Mouse (Mus musculus) heart, embryonic 15.5 days (tissue): ENCODE results near the gene Rbbp8nl. TPM values are rescaled to one million over a fixed set of nuclear protein-coding genes. Genes with fewer than 3 reads are reported as not detected.

Source experiments
- ATAC-seq: fragments of 200-750 bp; cut with Nextera tagmentation; replicated peaks from 2 replicates; pipeline ENCODE4 v1.8.0; 2017; ENCODE audit warnings: low read depth, moderate TSS enrichment; ENCODE audit not compliant: insufficient number of reproducible peaks, insufficient read depth, low FRiP score
- H3K27ac ChIP-seq: fragments of 300-500 bp; sonication (generic); 2 replicates; pipeline ENCODE4 v1.5.1; 2015; ENCODE audit warnings: mild to moderate bottlenecking, inconsistent platforms
- H3K27me3 ChIP-seq: fragments of 300-500 bp; sonication (generic); 2 replicates; pipeline ENCODE4 v1.6.1; 2015; ENCODE audit warnings: inconsistent platforms
- H3K36me3 ChIP-seq: fragments of 300-500 bp; sonication (generic); 2 replicates; pipeline ENCODE4 v1.6.1; 2015; ENCODE audit warnings: mild to moderate bottlenecking, inconsistent platforms
- H3K4me1 ChIP-seq: fragments of 300-500 bp; sonication (generic); replicated peaks from 2 replicates; pipeline ENCODE4 v1.6.1; 2015; ENCODE audit warnings: inconsistent platforms
- H3K4me2 ChIP-seq: fragments of 300-500 bp; sonication (generic); 2 replicates; pipeline ENCODE4 v1.6.1; 2015; ENCODE audit warnings: inconsistent platforms, mild to moderate bottlenecking, moderate library complexity
- H3K4me3 ChIP-seq: fragments of 300-500 bp; sonication (generic); 2 replicates; pipeline ENCODE4 v1.5.1; 2015; ENCODE audit warnings: mild to moderate bottlenecking, inconsistent platforms
- H3K9ac ChIP-seq: fragments of 300-500 bp; sonication (generic); 2 replicates; pipeline ENCODE4 v1.6.1; 2015; ENCODE audit warnings: mild to moderate bottlenecking, inconsistent platforms
- H3K9me3 ChIP-seq: fragments of 300-500 bp; sonication (generic); replicated peaks from 2 replicates; pipeline ENCODE4 v1.6.1; 2016; ENCODE audit warnings: inconsistent platforms
- WGBS: fragments of 180-500 bp; shearing (Covaris S2); methylation state at CpG from one replicate; pipeline ENCODE4 v1.1.7; 2015; ENCODE audit warnings: mixed read lengths; 5-methylcytosine and 5-hydroxymethylcytosine counted together
- polyA plus RNA-seq: library from polyadenylated mRNA; unstranded; fragments of >200 nt; fragmentation: Nextera tagmentation; extraction: Ambion mirVana; gene quantifications from 2 replicates; pipeline ENCODE4 v1.2.1, GENCODE M21; 2015

Gene Rbbp8nl
- polyA plus RNA-seq, 1 experiment from 2014 or later, result 0.06 TPM

DNA sequence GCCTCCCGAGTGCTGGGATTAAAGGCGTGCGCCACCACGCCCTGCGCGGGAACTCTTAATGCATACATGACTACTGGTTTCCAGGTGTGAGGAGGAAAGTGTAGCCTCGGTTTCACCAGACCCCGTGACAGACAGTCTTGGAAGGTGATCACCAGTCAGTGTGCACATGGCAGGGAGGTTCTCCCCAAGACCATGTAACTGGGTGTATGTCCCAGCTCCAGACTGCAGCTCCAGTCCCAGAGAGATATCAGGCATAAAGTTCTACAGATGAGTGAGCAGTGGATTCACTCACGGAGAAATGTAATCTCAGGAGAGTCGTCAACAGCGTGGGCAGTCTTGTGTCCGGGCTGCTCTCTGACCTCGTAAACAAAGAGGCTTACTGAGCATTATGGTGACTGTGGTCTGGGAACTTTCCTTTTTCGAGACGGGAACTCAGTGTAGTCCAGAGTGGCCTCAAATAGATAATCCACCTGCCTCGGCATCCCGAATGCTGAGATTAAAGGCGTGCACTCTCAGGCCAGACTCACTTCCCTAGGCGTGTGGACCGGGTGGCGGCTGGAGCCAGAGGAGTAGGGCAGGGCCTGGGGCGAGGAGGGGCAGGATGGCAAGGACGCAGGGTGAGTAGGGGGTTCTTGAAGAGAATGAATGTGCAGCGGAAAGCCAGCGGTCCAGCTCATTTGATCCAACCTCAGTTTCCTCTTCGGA is 33.2 kb downstream of the Rbbp8nl start:
- Histone ChIP-seq H3K9me3 (no peaks in the 10 kb centered on the region), H3K36me3 (peaks cover 31% of the 10 kb centered on the region), H3K27me3 (no peaks in the 10 kb centered on the region), H3K4me3 (peak overlapping the region; percentile 81), H3K4me2 (peak overlapping the region; percentile 77), H3K27ac (peak overlapping the region; percentile 92), H3K4me1 (peaks cover 19% of the 10 kb centered on the region), H3K9ac (peak overlapping the region; percentile 67)
- peak; percentile 63 for ATAC-seq
- WGBS, result 23% methylated on average over 26 of the region's 26 CpGs

GRCm38 (mm10) chr2:180255701-180256100 is 34.0 kb downstream of the Rbbp8nl start:
- peak overlapping the region; percentile 81 for H3K4me3 ChIP-seq
- no peak overlapping the region for H3K9ac ChIP-seq
- H3K4me1 ChIP-seq, result peaks cover 21% of the 10 kb centered on the region
- no peaks in the 10 kb centered on the region for H3K27me3 ChIP-seq
- 87% methylated on average over 9 of the region's 9 CpGs for WGBS
- peak overlapping the region; percentile 77 for H3K4me2 ChIP-seq
- H3K27ac ChIP-seq, result peak overlapping the region; percentile 92
- peaks cover 24% of the 10 kb centered on the region for H3K36me3 ChIP-seq
- H3K9me3 ChIP-seq, result no peaks in the 10 kb centered on the region
- no peak for ATAC-seq

- no peak overlapping the region for H3K27ac ChIP-seq
- no peak overlapping the region for H3K4me2 ChIP-seq
- no peaks in the 10 kb centered on the region for H3K9me3 ChIP-seq
- H3K27me3 ChIP-seq, result no peaks in the 10 kb centered on the region
- no peak overlapping the region for H3K9ac ChIP-seq
- H3K4me1 ChIP-seq, result peaks cover 21% of the 10 kb centered on the region
- peaks cover 14% of the 10 kb centered on the region; the same call in 1 of the 2 replicates for H3K36me3 ChIP-seq
- 89% methylated on average over 5 of the region's 5 CpGs for WGBS
- H3K4me3 ChIP-seq, result no peak overlapping the region
- no peak for ATAC-seq
These were observed 35.1 kb downstream of the Rbbp8nl start for GRCm38 (mm10) chr2:180254436-180255209.

GRCm38 (mm10) chr2:180251838-180252237 is 37.8 kb downstream of the Rbbp8nl start:
- Histone ChIP-seq H3K4me1 (peaks cover 16% of the 10 kb centered on the region), H3K4me3 (no peak overlapping the region), H3K9ac (no peak overlapping the region), H3K4me2 (no peak overlapping the region), H3K9me3 (no peaks in the 10 kb centered on the region), H3K27me3 (no peaks in the 10 kb centered on the region), H3K36me3 (no peaks in the 10 kb centered on the region), H3K27ac (no peak overlapping the region)
- no peak for ATAC-seq
- WGBS, result 50% methylated on average over 3 of the region's 3 CpGs

DNA sequence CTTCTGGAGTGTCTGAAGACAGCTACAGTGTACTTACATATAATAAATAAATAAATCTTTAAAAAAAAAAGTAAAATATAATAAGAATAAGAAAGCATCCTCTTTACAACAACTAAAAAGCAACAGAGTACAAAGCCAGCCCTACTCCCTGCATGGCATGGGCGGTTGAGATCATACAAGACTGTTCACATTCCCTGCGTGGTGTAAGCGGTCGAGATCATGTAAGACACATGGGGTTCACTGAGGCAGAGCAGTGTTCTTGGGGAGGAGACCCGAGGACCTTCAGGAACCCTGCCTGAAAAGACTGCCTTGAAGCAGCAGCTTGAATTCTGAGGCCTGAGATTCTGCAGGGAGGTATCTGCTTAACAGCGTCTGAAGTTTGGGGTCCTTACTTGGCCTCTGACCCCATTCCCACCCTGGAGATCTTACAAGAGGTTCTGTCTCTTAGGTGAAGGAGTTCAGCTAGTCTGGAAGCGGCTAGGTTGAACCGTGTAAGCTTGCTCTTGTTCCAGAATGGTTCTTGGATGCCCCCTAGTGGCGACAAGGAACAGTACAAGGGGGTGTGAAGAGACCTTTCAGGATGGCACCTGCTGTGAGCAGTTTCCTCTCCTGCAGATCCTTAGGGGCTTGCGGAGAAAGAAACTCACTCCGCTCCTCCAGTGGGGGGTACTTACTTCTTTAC is 38.6 kb downstream of the Rbbp8nl start:
- peak; percentile 76 for ATAC-seq
- H3K4me2 ChIP-seq, result no peak overlapping the region
- peaks cover 12% of the 10 kb centered on the region for H3K4me1 ChIP-seq
- H3K9ac ChIP-seq, result 0 out of 2 replicates have a peak overlapping the region, but pooled peaks have one; percentile 26
- H3K27ac ChIP-seq, result no peak overlapping the region
- no peaks in the 10 kb centered on the region for H3K36me3 ChIP-seq
- H3K4me3 ChIP-seq, result no peak overlapping the region
- 31% methylated on average over 11 of the region's 11 CpGs for WGBS
- H3K27me3 ChIP-seq, result no peaks in the 10 kb centered on the region
- no peaks in the 10 kb centered on the region for H3K9me3 ChIP-seq

DNA sequence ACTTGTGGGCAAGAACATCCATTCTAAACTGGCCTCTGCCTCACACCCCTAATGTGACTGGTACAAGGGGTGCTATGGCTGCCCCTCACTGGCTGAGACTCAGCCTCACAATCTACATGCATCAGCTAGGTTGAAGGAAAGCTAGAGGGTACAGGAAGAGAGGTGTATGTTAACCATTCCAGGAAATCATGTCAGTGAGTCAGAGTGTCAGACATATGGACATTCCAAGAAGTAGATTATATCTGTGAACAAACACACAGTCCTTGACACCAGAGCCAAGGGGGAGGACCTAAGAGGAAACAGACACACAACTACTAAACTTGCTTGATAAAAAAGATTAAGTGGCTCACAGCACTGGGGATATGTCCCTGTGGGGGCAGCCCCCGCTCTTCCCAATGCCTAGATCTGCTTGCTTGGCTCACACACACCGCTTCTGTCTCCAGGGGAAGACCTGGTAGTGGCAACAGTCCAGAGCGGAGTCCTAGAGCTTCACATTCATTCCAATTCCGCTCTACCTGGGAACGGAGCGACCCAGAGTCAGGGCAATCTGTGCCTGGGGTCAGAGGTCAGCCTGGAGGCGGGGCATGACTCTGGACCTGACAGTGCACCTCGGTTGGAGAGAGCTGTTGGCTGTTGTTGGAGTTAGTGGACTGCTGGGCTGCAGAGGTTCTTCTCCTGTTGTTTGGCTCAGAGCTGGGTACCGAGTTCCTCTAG is 40.6 kb downstream of the Rbbp8nl start:
- Histone ChIP-seq H3K9ac (no peak overlapping the region), H3K36me3 (no peaks in the 10 kb centered on the region), H3K27me3 (no peaks in the 10 kb centered on the region), H3K4me3 (no peak overlapping the region), H3K27ac (no peak overlapping the region), H3K4me1 (peaks cover 6% of the 10 kb centered on the region; the same call in 1 of the 2 replicates), H3K4me2 (no peak overlapping the region), H3K9me3 (no peaks in the 10 kb centered on the region)
- no peak for ATAC-seq
- 55% methylated on average over 9 of the region's 9 CpGs for WGBS

DNA sequence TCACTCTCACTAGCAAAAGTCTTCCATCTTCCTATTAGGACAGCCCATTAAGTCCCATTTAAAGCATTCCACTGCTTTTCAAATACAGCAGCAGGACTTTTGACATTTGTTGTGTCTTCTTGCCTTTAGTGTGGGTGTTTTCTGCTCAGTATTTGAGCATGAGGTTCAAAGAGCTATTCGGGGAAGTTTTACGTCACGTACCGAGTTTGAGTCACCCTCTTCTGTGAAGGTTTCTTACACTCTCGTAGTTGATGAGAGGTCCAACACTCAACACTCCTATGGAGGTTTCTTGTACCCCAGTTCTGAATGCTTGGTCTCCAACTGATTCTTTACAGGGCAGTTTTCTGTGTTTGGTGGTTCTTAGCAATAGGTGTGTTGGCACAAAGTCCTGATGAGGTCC is 41.8 kb downstream of the Rbbp8nl start:
- Histone ChIP-seq H3K4me1 (peaks cover 6% of the 10 kb centered on the region; the same call in 1 of the 2 replicates), H3K9ac (no peak overlapping the region), H3K27me3 (no peaks in the 10 kb centered on the region), H3K4me2 (no peak overlapping the region), H3K9me3 (no peaks in the 10 kb centered on the region), H3K27ac (no peak overlapping the region), H3K4me3 (no peak overlapping the region), H3K36me3 (no peaks in the 10 kb centered on the region)
- 91% methylated on average over 5 of the region's 5 CpGs for WGBS
- ATAC-seq, result no peak

- Histone ChIP-seq H3K27me3 (no peaks in the 10 kb centered on the region), H3K9ac (no peak overlapping the region), H3K27ac (no peak overlapping the region), H3K36me3 (no peaks in the 10 kb centered on the region), H3K9me3 (no peaks in the 10 kb centered on the region), H3K4me3 (no peak overlapping the region), H3K4me1 (no peaks in the 10 kb centered on the region), H3K4me2 (no peak overlapping the region)
- ATAC-seq, result no peak
- 84% methylated on average over 4 of the region's 4 CpGs for WGBS
These were observed 46.6 kb downstream of the Rbbp8nl start for GRCm38 (mm10) chr2:180243108-180243507.

DNA sequence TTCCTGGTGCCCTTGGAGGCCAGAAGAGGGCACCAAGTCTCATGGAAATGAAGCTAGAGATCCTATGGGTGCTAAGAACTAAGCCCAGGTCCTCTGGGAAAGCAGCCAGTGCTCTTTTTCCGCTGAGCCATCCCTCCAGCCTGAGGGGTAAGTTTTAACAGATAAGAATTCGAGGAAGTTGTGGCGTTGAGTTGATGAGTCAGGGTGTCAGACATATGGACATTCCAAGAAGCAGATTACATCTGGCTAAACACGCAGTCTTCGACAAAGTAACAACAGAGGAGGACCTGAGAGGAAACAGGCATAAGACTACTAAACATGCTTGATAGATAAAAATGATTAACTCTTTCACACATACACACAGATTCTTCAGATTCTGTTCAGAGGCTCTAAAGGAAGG is 51.1 kb downstream of the Rbbp8nl start:
- WGBS, result 38% methylated on average over 5 of the region's 5 CpGs
- Histone ChIP-seq H3K27me3 (no peaks in the 10 kb centered on the region), H3K4me3 (no peak overlapping the region), H3K27ac (no peak overlapping the region), H3K4me2 (no peak overlapping the region), H3K4me1 (peaks cover 24% of the 10 kb centered on the region), H3K9me3 (no peaks in the 10 kb centered on the region), H3K9ac (no peak overlapping the region), H3K36me3 (no peaks in the 10 kb centered on the region)
- ATAC-seq, result no peak

- no peaks in the 10 kb centered on the region for H3K9me3 ChIP-seq
- peaks cover 32% of the 10 kb centered on the region for H3K4me1 ChIP-seq
- H3K27me3 ChIP-seq, result no peaks in the 10 kb centered on the region
- WGBS, result 85% methylated on average over 7 of the region's 7 CpGs
- no peak overlapping the region for H3K27ac ChIP-seq
- H3K9ac ChIP-seq, result no peak overlapping the region
- no peak overlapping the region for H3K4me3 ChIP-seq
- ATAC-seq, result no peak
- H3K4me2 ChIP-seq, result no peak overlapping the region
- H3K36me3 ChIP-seq, result no peaks in the 10 kb centered on the region
These were observed 51.9 kb downstream of the Rbbp8nl start for GRCm38 (mm10) chr2:180237601-180238345.
